Mouse (Mus musculus) forebrain, embryonic 14.5 days (tissue): ENCODE results near the gene Padi1. TPM values are rescaled to one million over a fixed set of nuclear protein-coding genes. Genes with fewer than 3 reads are reported as not detected.

Experiments
- ATAC-seq: fragments of 200-750 bp; cut with Nextera tagmentation; 2 replicates; pipeline ENCODE4 v1.8.0; 2017; ENCODE audit warnings: mild to moderate bottlenecking, moderate library complexity
- DNase-seq: peaks from one replicate; pipeline ENCODE4 v3.0.0-alpha.2; 2015; ENCODE audit warnings: low spot score
- H3K27ac ChIP-seq: fragments of 300-500 bp; sonication (generic); 2 replicates; pipeline ENCODE4 v1.5.1; 2014; ENCODE audit warnings: low read depth, mild to moderate bottlenecking, control low read depth, low read length, moderate library complexity
- H3K27me3 ChIP-seq: fragments of 300-500 bp; sonication (generic); replicated peaks from 2 replicates; pipeline ENCODE4 v1.6.1; 2014; ENCODE audit warnings: low read length, control low read depth, mixed read lengths; ENCODE audit not compliant: control insufficient read depth, insufficient read depth
- H3K36me3 ChIP-seq: fragments of 300-500 bp; sonication (generic); 2 replicates; pipeline ENCODE4 v1.6.1; 2014; ENCODE audit warnings: low read length, control low read depth; ENCODE audit not compliant: control insufficient read depth, insufficient read depth
- H3K4me1 ChIP-seq: fragments of 300-500 bp; sonication (generic); 2 replicates; pipeline ENCODE4 v1.6.1; 2014; ENCODE audit warnings: antibody characterized with exemption, low read length, control low read depth; ENCODE audit not compliant: control insufficient read depth, insufficient read depth
- H3K4me2 ChIP-seq: fragments of 300-500 bp; sonication (generic); 2 replicates; pipeline ENCODE4 v1.6.1; 2014; ENCODE audit warnings: mild to moderate bottlenecking, control low read depth, low read length
- H3K4me3 ChIP-seq: fragments of 300-500 bp; sonication (generic); 2 replicates; pipeline ENCODE4 v1.5.1; 2014; ENCODE audit warnings: low read depth, low read length, control low read depth
- H3K9ac ChIP-seq: fragments of 300-500 bp; sonication (generic); 2 replicates; pipeline ENCODE4 v1.6.1; 2014; ENCODE audit warnings: mild to moderate bottlenecking, low read length, control low read depth, moderate library complexity
- H3K9me3 ChIP-seq: fragments of 300-500 bp; sonication (generic); replicated peaks from 2 replicates; pipeline ENCODE4 v1.6.1; 2016; ENCODE audit warnings: low read length, control low read depth, mixed read lengths; ENCODE audit not compliant: control insufficient read depth
- WGBS: fragments of 180-500 bp; shearing (Covaris S2); extraction: QIAGEN DNeasy Blood & Tissue Kit; methylation state at CpG from one replicate; pipeline ENCODE4 v1.1.7; 2014; 5-methylcytosine and 5-hydroxymethylcytosine counted together
- polyA plus RNA-seq: library from polyadenylated mRNA; unstranded; fragments of >200 nt; fragmentation: Nextera tagmentation; extraction: Ambion mirVana; gene quantifications from 2 replicates; pipeline ENCODE4 v1.2.1, GENCODE M21; 2014

The Padi1 gene
- 0.05 TPM in 1 of 2 replicates, not detected in the other for polyA plus RNA-seq

DNA sequence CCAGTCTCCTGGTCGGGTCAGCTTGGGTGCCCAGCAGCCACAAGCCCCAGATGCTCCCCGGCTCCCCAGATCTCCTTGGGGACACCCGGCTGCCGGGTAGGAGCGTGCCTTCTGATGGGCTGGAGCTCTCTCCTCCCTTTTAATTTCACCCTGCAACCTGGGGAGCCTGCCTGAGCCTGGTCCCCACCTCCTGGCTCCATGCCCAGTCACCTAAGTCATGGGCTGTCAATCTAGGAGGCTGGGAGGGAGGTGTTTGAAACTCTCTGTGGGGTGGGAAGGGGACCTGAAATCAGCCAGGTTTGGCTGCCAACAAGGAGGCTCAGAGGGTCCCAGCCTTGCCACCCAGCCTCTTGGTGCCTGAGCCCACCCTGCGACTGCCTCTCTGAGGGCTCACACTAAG is at the start of gene Padi1:
Gene Padi1, minus strand, starts transcription at position 113 of the 400 bp plus-strand sequence.
- WGBS: 75% methylated on average over 6 of the region's 6 CpGs
- Histone ChIP-seq H3K4me2 (no peak within 1 kb of the TSS), H3K9ac (no peak within 1 kb of the TSS), H3K9me3 (no peaks in the 10 kb centered on the region), H3K4me3 (no peak within 1 kb of the TSS), H3K27me3 (no peaks in the 10 kb centered on the region), H3K27ac (no peak within 1 kb of the TSS), H3K36me3 (no peaks in the 10 kb centered on the region), H3K4me1 (no peaks in the 10 kb centered on the region)
- no peak for ATAC-seq
- DNase-seq: no peak

DNA sequence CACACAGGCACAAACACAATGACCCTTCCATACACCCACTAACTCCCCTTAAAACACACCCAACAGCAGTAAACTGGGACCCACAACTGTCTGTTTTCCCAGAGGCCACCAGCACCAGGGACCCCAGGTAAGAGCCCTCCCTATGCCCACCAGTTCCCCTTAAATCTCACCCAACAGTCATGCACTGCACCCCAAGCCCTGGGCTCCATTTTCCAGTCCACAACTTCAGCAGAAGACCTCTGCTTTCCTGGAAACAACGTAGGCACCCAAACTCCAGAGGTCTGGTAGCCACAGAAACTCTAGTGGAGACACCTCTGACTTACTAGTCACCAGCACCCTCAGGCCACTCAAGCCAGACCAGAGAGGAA is 46.6 kb upstream of the Padi1 start:
- ATAC-seq (no peak), DNase-seq (no peak)
- H3K27ac ChIP-seq: no peak overlapping the region
- no peaks in the 10 kb centered on the region for H3K36me3 ChIP-seq
- no peak overlapping the region for H3K4me2 ChIP-seq
- H3K4me1 ChIP-seq: no peaks in the 10 kb centered on the region
- no peaks in the 10 kb centered on the region for H3K27me3 ChIP-seq
- no peak overlapping the region for H3K9ac ChIP-seq
- WGBS: 75% methylated on average over 1 of the region's 1 CpGs
- H3K4me3 ChIP-seq: no peak overlapping the region
- no peaks in the 10 kb centered on the region; the same call in 1 of the 2 replicates for H3K9me3 ChIP-seq

DNA sequence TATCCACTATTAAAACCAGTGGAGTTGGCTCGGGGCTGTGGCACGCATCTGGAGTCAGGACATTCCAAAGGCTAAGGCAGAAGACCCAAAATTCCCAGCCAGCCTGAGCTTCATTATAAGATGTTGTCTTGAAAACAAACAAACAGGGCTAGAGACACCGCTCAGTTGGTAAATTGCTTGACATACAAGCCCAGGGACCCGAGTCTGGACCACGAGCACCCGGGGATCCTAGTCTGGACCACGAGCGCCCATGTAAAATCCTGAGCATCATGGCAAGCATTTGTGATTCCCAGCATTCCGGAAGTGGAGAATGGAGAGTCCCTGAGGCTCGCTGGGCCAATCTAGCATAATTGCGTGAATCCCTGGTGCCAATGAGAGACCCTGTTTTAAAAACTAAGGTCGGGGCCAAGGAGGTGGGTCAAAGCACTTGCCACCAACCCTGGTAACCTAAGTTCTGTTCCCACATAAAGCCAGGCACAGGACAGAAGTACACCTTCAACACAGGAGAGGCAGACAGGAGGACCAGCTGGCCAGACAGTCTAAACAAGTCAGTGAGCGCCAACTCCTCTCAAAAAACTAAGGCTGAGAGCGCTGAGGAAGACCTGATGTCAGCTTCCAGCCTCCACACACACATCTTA is 46.1 kb upstream of the Padi1 start:
- Histone ChIP-seq H3K9me3 (no peaks in the 10 kb centered on the region; the same call in 1 of the 2 replicates), H3K4me1 (no peaks in the 10 kb centered on the region), H3K9ac (no peak overlapping the region), H3K27me3 (no peaks in the 10 kb centered on the region), H3K4me3 (no peak overlapping the region), H3K27ac (no peak overlapping the region), H3K36me3 (no peaks in the 10 kb centered on the region), H3K4me2 (no peak overlapping the region)
- DNase-seq (no peak), ATAC-seq (no peak)
- WGBS: 96% methylated on average over 14 of the region's 14 CpGs

DNA sequence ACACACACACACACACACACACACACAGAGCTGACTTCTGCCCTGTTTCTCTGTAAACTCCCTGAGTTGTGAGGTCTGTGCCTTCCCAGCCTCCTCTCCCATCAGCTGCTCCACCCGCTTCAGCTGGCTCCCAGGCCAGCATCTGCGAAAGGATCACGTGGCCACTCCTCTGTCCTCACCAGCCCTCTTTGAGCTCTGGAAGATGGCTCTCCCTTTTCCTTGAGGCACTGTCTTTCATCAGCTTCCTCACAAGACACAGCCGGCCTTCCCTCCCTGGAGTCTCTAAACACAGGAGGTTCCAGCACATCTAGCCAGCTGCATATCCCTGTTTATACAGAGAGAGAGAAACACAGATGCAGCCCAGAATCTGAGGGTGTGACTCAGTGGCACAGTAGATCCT is 38.3 kb upstream of the Padi1 start:
- Histone ChIP-seq H3K27me3 (no peaks in the 10 kb centered on the region), H3K4me2 (no peak overlapping the region), H3K27ac (no peak overlapping the region), H3K4me3 (no peak overlapping the region), H3K9ac (no peak overlapping the region), H3K9me3 (no peaks in the 10 kb centered on the region), H3K36me3 (no peaks in the 10 kb centered on the region), H3K4me1 (no peaks in the 10 kb centered on the region)
- ATAC-seq: no peak
- DNase-seq: no peak
- 46% methylated on average over 4 of the region's 4 CpGs for WGBS

DNA sequence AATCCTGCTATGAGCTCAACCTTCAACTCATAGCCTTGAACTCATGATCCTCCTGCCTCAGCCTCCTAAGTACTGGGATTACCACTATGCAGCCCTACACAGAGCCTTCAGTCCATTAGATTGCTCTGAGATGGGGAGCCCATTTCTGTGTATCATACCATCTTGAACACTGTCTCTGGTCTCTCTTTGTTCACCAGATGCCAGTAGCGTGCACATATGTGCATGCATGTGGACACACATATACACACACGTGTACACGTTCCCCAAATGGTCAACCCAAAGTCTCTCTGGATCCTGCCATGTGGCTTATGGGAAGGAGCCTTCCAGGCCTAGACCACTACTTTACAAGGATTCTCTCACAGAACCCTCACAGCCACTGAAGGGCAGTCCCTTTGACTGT is 37.4 kb upstream of the Padi1 start:
- over 99% methylated on average over 3 of the region's 3 CpGs for WGBS
- no peak for DNase-seq

DNA sequence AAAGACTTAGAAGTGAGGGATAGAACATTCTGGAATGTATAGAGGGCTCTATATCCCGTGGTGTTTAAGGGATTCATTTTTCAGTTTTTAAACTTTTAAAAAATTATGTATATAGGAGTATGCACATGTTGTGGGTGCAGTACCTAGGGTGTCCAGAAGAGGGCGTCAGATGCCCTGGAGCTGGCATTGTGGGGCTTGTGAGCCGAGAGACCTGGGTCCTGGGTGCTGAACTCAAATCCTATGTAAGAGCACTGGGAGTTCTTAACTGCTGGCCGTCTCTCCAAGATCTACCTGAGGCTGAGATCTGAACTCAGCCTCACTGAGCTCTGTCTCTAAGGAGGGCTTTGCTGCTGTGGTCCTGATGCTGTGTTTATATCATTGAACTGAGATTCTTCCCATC is 36.8 kb upstream of the Padi1 start:
- 58% methylated on average over 4 of the region's 4 CpGs for WGBS
- ATAC-seq: no peak

More for the DNA sequence above, 37.4 kb upstream of the Padi1 start:
- Histone ChIP-seq H3K36me3 (no peaks in the 10 kb centered on the region), H3K9me3 (no peaks in the 10 kb centered on the region), H3K4me2 (no peak overlapping the region), H3K4me1 (no peaks in the 10 kb centered on the region), H3K27ac (no peak overlapping the region), H3K27me3 (no peaks in the 10 kb centered on the region), H3K4me3 (no peak overlapping the region), H3K9ac (no peak overlapping the region)
- no peak for ATAC-seq

DNA sequence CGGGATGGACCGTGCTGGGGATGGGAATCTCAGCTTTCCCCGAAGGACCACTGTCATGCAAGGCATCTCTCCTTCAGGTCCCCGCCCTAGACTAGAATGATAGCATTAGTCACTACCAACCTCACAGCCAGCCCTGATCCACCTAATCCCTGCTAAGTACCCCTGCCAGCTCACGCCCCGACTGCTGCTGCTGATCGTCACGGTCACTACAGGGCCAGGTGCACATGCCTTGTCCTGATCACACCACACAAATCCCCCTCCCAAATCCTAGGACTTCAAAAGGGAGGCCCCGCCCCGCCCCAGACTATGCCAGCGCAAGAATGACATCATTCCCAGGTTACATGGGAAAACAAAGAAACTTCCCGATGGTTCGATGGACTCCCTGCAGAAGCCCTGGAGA is 36.2 kb upstream of the Padi1 start:
- no peak overlapping the region for H3K9ac ChIP-seq
- H3K27ac ChIP-seq: no peak overlapping the region
- ATAC-seq: no peak
- DNase-seq: no peak
- WGBS: 90% methylated on average over 13 of the region's 13 CpGs
- no peak overlapping the region for H3K4me2 ChIP-seq
- no peaks in the 10 kb centered on the region for H3K9me3 ChIP-seq
- H3K4me3 ChIP-seq: no peak overlapping the region
- H3K36me3 ChIP-seq: no peaks in the 10 kb centered on the region
- H3K4me1 ChIP-seq: no peaks in the 10 kb centered on the region
- no peaks in the 10 kb centered on the region for H3K27me3 ChIP-seq

More for the DNA sequence above, 36.8 kb upstream of the Padi1 start:
- Histone ChIP-seq H3K36me3 (no peaks in the 10 kb centered on the region), H3K4me1 (no peaks in the 10 kb centered on the region), H3K4me3 (no peak overlapping the region), H3K27me3 (no peaks in the 10 kb centered on the region), H3K9me3 (no peaks in the 10 kb centered on the region), H3K4me2 (no peak overlapping the region), H3K27ac (no peak overlapping the region), H3K9ac (no peak overlapping the region)
- no peak for DNase-seq

DNA sequence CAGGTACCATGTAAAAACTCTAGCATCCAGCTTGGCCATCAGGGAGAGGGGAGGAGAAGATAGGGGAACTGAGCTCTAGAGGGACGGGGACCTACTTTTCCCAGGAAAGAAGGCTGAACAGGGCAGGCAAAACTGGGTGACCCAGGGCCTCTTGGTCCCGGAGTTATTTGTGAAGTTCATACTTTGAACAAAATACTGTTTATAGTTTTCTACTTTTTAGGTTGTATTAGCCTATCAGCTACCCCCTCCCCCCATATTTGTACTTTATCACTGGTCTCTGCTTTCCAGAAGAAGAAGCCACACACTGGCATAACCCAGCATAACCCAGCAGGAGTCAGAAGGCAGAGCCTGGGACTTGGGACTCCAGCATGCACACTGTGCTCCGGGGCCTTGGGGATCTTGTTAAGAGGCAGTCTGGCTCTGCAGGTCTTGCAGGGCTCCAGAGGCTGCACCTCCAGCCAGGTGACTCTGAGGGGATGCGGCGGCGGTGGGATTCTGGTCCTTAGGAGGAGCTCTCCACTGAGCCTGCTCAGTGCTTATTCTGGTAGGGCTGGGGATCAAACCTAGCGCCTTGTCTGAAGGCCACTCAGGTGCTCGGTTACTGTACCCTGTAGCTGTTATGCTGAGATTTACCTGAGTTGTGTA is 35.6 kb upstream of the Padi1 start:
- Histone ChIP-seq H3K9ac (no peak overlapping the region), H3K9me3 (no peaks in the 10 kb centered on the region), H3K27me3 (no peaks in the 10 kb centered on the region), H3K4me1 (no peaks in the 10 kb centered on the region), H3K36me3 (no peaks in the 10 kb centered on the region), H3K4me2 (no peak overlapping the region), H3K27ac (no peak overlapping the region), H3K4me3 (no peak overlapping the region)
- no peak for DNase-seq
- no peak for ATAC-seq
- WGBS: 88% methylated on average over 8 of the region's 8 CpGs

DNA sequence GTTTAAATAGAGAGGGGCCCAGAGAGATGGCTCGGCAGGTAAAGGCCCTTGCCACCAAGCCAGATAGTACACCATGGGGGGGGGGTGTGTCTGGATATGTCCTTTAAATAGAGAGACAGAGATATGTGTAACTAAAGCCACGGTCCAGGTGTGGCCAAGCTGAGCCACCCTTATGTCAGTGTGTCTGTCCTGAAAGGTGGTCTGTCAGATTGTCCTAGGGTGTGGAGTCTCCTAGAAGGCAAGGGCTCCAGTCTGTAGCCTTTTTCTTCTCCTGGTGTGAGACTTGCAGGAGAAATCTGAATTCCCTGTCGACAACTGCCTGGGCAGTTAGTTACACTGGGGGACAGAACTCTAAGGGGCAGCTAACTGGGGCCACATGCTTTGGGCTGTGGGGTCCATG is 34.6 kb upstream of the Padi1 start:
- H3K4me3 ChIP-seq: no peak overlapping the region
- DNase-seq (no peak), ATAC-seq (no peak)
- no peaks in the 10 kb centered on the region for H3K27me3 ChIP-seq
- no peak overlapping the region for H3K27ac ChIP-seq
- H3K9ac ChIP-seq: no peak overlapping the region
- no peak overlapping the region for H3K4me2 ChIP-seq
- no peaks in the 10 kb centered on the region for H3K36me3 ChIP-seq
- no peaks in the 10 kb centered on the region for H3K9me3 ChIP-seq
- H3K4me1 ChIP-seq: no peaks in the 10 kb centered on the region
- 79% methylated on average over 3 of the region's 3 CpGs for WGBS
